Mouse (Mus musculus) MEL (cell line): Measurements from ENCODE around the gene Lrfn5.

Experiments used
- CTCF ChIP-seq, 3 experiments: IDR thresholded peaks in 2 of 3; conservative IDR thresholded peaks in 1 of 3; 2 replicates each; pipeline ENCODE4 v1.5.1; 2011 to 2012; ENCODE audit warnings: low read length in 3 of 3, low read depth in 2 of 3, mild to moderate bottlenecking in 2 of 3, improper control_type of control experiment in 1 of 3, inconsistent platforms in 1 of 3, mixed read lengths in 1 of 3, moderate library complexity in 1 of 3; ENCODE audit not compliant: control insufficient read depth in 1 of 3, insufficient read depth in 1 of 3, poor library complexity in 1 of 3, severe bottlenecking in 1 of 3
- GATA1 ChIP-seq: IDR thresholded peaks from 2 replicates; pipeline ENCODE4 v1.6.1; 2011; ENCODE audit warnings: low read depth, low read length, improper control_type of control experiment
- JUND ChIP-seq: IDR thresholded peaks from 2 replicates; pipeline ENCODE4 v1.6.1; 2011; ENCODE audit warnings: low read depth, mild to moderate bottlenecking, improper control_type of control experiment, low read length
- MAX ChIP-seq: IDR thresholded peaks from 2 replicates; pipeline ENCODE4 v1.6.1; 2011; ENCODE audit warnings: low read length, improper control_type of control experiment
- MEF2A ChIP-seq: IDR thresholded peaks from 2 replicates; pipeline ENCODE4 v1.6.1; 2014; ENCODE audit warnings: low read depth, mild to moderate bottlenecking, inconsistent platforms, low read length, improper control_type of control experiment; ENCODE audit not compliant: poor library complexity, insufficient replicate concordance, severe bottlenecking; ENCODE audit errors: extremely low read depth
- NRF1 ChIP-seq: IDR thresholded peaks from 2 replicates; pipeline ENCODE4 v1.6.1; 2014; ENCODE audit warnings: low read depth, mild to moderate bottlenecking, inconsistent platforms, low read length, improper control_type of control experiment, moderate library complexity; ENCODE audit not compliant: poor library complexity, insufficient read depth, severe bottlenecking
- POLR2A ChIP-seq, 2 experiments: IDR thresholded peaks; 2 replicates each; pipeline ENCODE4 v1.6.1; 2011 to 2012; ENCODE audit warnings: low read length in 2 of 2, mild to moderate bottlenecking in 2 of 2, control low read depth in 1 of 2, improper control_type of control experiment in 1 of 2, low read depth in 1 of 2, moderate library complexity in 1 of 2; ENCODE audit not compliant: control insufficient read depth in 1 of 2, insufficient read depth in 1 of 2, poor library complexity in 1 of 2
- POLR2AphosphoS2 ChIP-seq: IDR thresholded peaks from 2 replicates; pipeline ENCODE4 v1.6.1; 2011; ENCODE audit warnings: low read length, improper control_type of control experiment
- TAL1 ChIP-seq: IDR thresholded peaks from 2 replicates; pipeline ENCODE4 v1.6.1; 2012; ENCODE audit warnings: mild to moderate bottlenecking, inconsistent platforms, low read length, moderate library complexity, mixed read lengths
- UBTF ChIP-seq: IDR thresholded peaks from 2 replicates; pipeline ENCODE4 v1.6.1; 2012; ENCODE audit warnings: low read depth, mild to moderate bottlenecking, inconsistent platforms, low read length, improper control_type of control experiment, moderate library complexity, borderline replicate concordance; ENCODE audit not compliant: insufficient read depth
- USF2 ChIP-seq, 2 experiments: IDR thresholded peaks; 2 replicates each; pipeline ENCODE4 v1.6.1; 2011 to 2012; ENCODE audit warnings: improper control_type of control experiment in 2 of 2, low read length in 2 of 2, borderline replicate concordance in 1 of 2, inconsistent platforms in 1 of 2, low read depth in 1 of 2, mild to moderate bottlenecking in 1 of 2; ENCODE audit not compliant: insufficient read depth in 1 of 2
- ZNF384 ChIP-seq: IDR thresholded peaks from 2 replicates; pipeline ENCODE4 v1.6.1; 2012; ENCODE audit warnings: low read depth, mild to moderate bottlenecking, inconsistent platforms, low read length, improper control_type of control experiment

- TF ChIP-seq MEF2A (no peak), POLR2A (IDR thresholded peaks at IDR 0.05; ENCODE audit: control insufficient read depth in 1 of 2, insufficient read depth in 1 of 2, low read depth in 1 of 2, low read length in 2 of 2, poor library complexity in 1 of 2) (no peak), NRF1 (no peak), MAX (no peak), GATA1 (no peak), JUND (no peak), ZNF384 (no peak), UBTF (no peak), USF2 (IDR thresholded peaks at IDR 0.05; ENCODE audit: borderline replicate concordance in 1 of 2, insufficient read depth in 1 of 2, low read depth in 1 of 2, low read length in 2 of 2) (no peak), TAL1 (no peak), CTCF (IDR thresholded peaks at IDR 0.05 in 2 of 3, conservative IDR thresholded peaks at IDR 0.05 in 1 of 3; ENCODE audit: control insufficient read depth in 1 of 3, insufficient read depth in 1 of 3, low read depth in 2 of 3, low read length in 3 of 3, poor library complexity in 1 of 3, severe bottlenecking in 1 of 3) (peak in 2 of 3 experiments; percentile 63; a peak in 4 of 6 replicates), POLR2AphosphoS2 (no peak)
Measured at GRCm38 (mm10) chr12:61723158-61723557, 200.2 kb downstream of the Lrfn5 start.
